In the genomic region with DNA sequence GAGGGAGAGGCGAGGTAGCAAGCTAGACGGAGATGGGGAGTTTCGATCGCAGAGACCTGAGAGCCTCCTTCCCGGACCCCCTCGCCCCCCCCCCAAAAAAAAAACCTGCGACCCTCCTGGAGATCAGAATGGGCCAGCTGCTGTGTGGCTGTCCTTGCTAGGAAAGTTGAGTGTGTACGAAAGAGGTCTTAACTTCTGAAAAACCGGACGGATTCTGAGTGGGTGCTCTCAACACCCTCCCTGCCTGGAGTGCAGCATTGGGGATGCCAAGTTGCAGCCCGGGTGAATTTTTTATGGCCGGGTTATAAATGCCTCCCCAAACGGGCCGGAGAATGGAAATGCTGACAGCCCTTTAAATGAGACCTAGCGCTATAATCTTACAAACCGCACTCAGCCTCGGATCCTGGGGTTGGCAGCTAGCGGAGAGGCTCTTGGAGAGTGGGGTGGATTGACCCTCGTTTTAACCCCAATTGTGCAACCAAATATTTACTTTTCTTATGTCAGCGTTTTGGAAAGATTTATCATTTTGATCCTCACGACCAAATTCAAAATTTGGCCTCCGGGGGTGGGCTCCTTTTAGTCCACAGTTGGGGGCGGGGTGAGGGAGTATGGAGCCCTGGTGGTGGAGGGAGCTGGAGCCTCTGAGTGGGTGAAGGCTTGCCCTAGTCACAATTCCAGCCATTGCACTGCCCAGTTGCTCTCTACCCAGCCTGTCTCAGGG, we compare ENCODE assay signal across 9 mouse cellular contexts. TPM values are rescaled to one million over a fixed set of nuclear protein-coding genes. Genes with fewer than 3 reads are reported as not detected.
A peak's percentile ranks its signal among the peaks of the same experiment; 100 is the strongest.
DNase-seq lines count a peak whose midpoint lies in the region; ATAC-seq and TF ChIP-seq lines count a peak whose summit lies in the region.
"Had no signal": no experiment of that assay in that cellular context is flagged by ENCODE, and none has a peak within 500 bp of the region (broad histone marks: within the 10 kb centered on the region; RNA-seq: fewer than 3 reads in every experiment).

No protein-coding gene starts in this region.

- H3K4me3 ChIP-seq in forebrain, embryonic 15.5 days = peak overlapping the region; percentile 59
- H3K4me3 ChIP-seq in midbrain, postnatal 0 days (ENCODE audit: low read depth, low read length) = peak overlapping the region; percentile 65

- peaks cover 21% of the 10 kb centered on the region for H3K4me1 ChIP-seq in forebrain, embryonic 15.5 days
- no peaks in the 10 kb centered on the region for H3K4me1 ChIP-seq in midbrain, postnatal 0 days (ENCODE audit: insufficient read depth, low read length)

- H3K36me3 ChIP-seq in forebrain, embryonic 15.5 days = no peaks in the 10 kb centered on the region
- H3K36me3 ChIP-seq in midbrain, postnatal 0 days (ENCODE audit: insufficient read depth, low read length) = no peaks in the 10 kb centered on the region

- peak; percentile 25 to 73 for DNase-seq in adrenal gland, adult (ENCODE audit: inconsistent age in 2 of 2, low spot score in 1 of 2)
- no peak for DNase-seq in adrenal gland, postnatal 4 days (ENCODE audit: low spot score in 2 of 2)
- peak; percentile 53 for DNase-seq in adipocyte (ENCODE audit: low spot score)
- peak; percentile 25 to 52 for DNase-seq in kidney, postnatal 4 days
- DNase-seq in midbrain, postnatal 0 days (ENCODE audit: low spot score) = no peak
- no peak for DNase-seq in thymus, adult 18-20 months

- no peak for TF ChIP-seq CTCF in midbrain, postnatal 0 days (IDR thresholded peaks at IDR 0.05)

- no peaks in the 10 kb centered on the region for H3K9me3 ChIP-seq in forebrain, embryonic 15.5 days
- H3K9me3 ChIP-seq in midbrain, postnatal 0 days (ENCODE audit: low read length) = no peaks in the 10 kb centered on the region

- 2% methylated on average over 23 of the region's 23 CpGs for WGBS in forebrain, embryonic 15.5 days
- WGBS in midbrain, postnatal 0 days = 2% methylated on average over 23 of the region's 23 CpGs

- peaks cover 36% of the 10 kb centered on the region for H3K27me3 ChIP-seq in forebrain, embryonic 15.5 days
- H3K27me3 ChIP-seq in midbrain, postnatal 0 days (ENCODE audit: insufficient read depth, low read length) = peaks cover 32% of the 10 kb centered on the region

- peak overlapping the region; percentile 94 for H3K4me2 ChIP-seq in forebrain, embryonic 15.5 days (replicated peaks)
- peak overlapping the region; percentile 98 for H3K4me2 ChIP-seq in midbrain, postnatal 0 days (ENCODE audit: low read depth, low read length, poor library complexity, severe bottlenecking)

- H3K27ac ChIP-seq in forebrain, embryonic 15.5 days (replicated peaks) = no peak overlapping the region
- no peak overlapping the region for H3K27ac ChIP-seq in midbrain, postnatal 0 days (ENCODE audit: low read depth, low read length)

- no peak for ATAC-seq in forebrain, embryonic 15.5 days (replicated peaks)
- no peak for ATAC-seq in midbrain, postnatal 0 days (ENCODE audit: low FRiP score)
- ATAC-seq in megakaryocyte-erythroid progenitor cell, adult 5-6 weeks (replicated peaks; ENCODE audit: low FRiP score, low TSS enrichment, poor library complexity, severe bottlenecking) = no peak

- H3K9ac ChIP-seq in forebrain, embryonic 15.5 days (replicated peaks) = peak overlapping the region; percentile 49; the same call in 1 of the 2 replicates
- peak overlapping the region; percentile 57; the same call in 1 of the 2 replicates for H3K9ac ChIP-seq in midbrain, postnatal 0 days (replicated peaks; ENCODE audit: low read length, poor library complexity, severe bottlenecking)

RNA-seq across cellular contexts. Expression of gene Slit3, which starts 1.2 kb away (rescaled TPM):
- 10 to 100 TPM; 60.3 to 62.2 TPM for total RNA-seq in adrenal gland, postnatal 4 days (2021)
- polyA plus RNA-seq in forebrain, embryonic 15.5 days (2015; fragmentation: Nextera tagmentation; extraction: Ambion mirVana) = 5.9 and 6.4 TPM in 2 replicates
- 7.7 and 12.7 TPM in 2 replicates for total RNA-seq in midbrain, postnatal 0 days (2014; rRNA removed)
- 2.2 and 3.6 TPM in 2 replicates for polyA plus RNA-seq in midbrain, postnatal 0 days (2015; fragmentation: Nextera tagmentation; extraction: Ambion mirVana)
- total RNA-seq in megakaryocyte-erythroid progenitor cell, adult 5-6 weeks (2014; fragmentation: Nextera tagmentation) = not detected in 2 replicates
- total RNA-seq in megakaryocyte-erythroid progenitor cell, adult 5-6 weeks (2017) = not detected in 2 replicates
- total RNA-seq: common myeloid progenitor, adult 5-6 weeks had no signal

Comparison
In these comparisons a context has a peak if more than half of its experiments do, and no peak if none do; other contexts are left out.
1. DNase-seq: peak in adrenal gland, adult (2 of 2), adipocyte (single experiment) and kidney, postnatal 4 days (2 of 2); none in adrenal gland, postnatal 4 days (0 of 2), midbrain, postnatal 0 days (single experiment) and thymus, adult 18-20 months (0 of 2).